Mouse (Mus musculus) bone marrow, adult 2 months (tissue): ENCODE data around the gene Havcr2.

Experiments
- CTCF ChIP-seq: fragments of 200-500 bp; IDR thresholded peaks from 2 replicates; pipeline ENCODE4 v1.5.1; 2011; ENCODE audit warnings: low read length, control low read depth; ENCODE audit not compliant: control insufficient read depth, insufficient read depth
- POLR2A ChIP-seq: fragments of 200-500 bp; IDR thresholded peaks from 2 replicates; pipeline ENCODE4 v1.6.1; 2011; ENCODE audit warnings: low read depth, mild to moderate bottlenecking, control low read depth, low read length, borderline replicate concordance; ENCODE audit not compliant: control insufficient read depth

GRCm38 (mm10) chr11:46431129-46431528 lies 23.6 kb upstream of the Havcr2 start:
- TF ChIP-seq POLR2A (no peak), CTCF (peak; percentile 86)
